Mouse (Mus musculus): ENCODE measurements at regions not wholly inside any gene's neighbourhood (a gene's known extent, or its start where the extent isn't known, plus 50 kb on each side); places are given as distances from the start of the nearest gene placed in this dataset.

DNA sequence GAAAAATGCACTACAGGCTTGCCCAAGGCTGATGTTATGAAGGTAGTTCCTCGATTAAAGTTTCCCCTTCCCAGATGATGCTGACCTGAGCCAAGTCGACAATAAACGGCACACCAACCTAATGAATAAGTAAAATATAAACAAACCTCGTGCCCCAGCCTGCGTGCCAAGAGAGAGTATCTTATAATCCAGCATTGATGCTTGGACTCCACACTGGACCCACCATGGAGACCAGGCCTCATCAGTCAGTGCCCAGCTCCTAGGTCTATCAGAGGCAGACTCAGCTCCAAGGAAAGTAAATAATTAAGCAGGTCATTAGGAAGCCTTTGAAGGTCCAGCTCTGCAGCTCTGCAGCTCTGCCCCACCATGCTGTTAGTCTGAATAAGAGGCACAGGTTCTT is 187.3 kb upstream of the Prox1 start:
- no peak for TF ChIP-seq NANOG (IDR thresholded peaks at IDR 0.05; ENCODE audit: borderline replicate concordance, low read length)
- TF ChIP-seq CTCF (conservative IDR thresholded peaks at IDR 0.05; ENCODE audit: low read length) = no peak
- no peak for TF ChIP-seq POU5F1 (IDR thresholded peaks at IDR 0.05; ENCODE audit: borderline replicate concordance, low read length)
- H3K4me1 ChIP-seq (replicated peaks; ENCODE audit: low read depth, low read length) = peaks cover 4% of the 10 kb centered on the region
- no peaks in the 10 kb centered on the region for H3K9me3 ChIP-seq (ENCODE audit: low read length)
- H3K27me3 ChIP-seq (ENCODE audit: insufficient read depth, low read length) = 0 out of 2 replicates have a peak, but pooled peaks cover 4% of the 10 kb centered on the region
- H3K4me3 ChIP-seq (replicated peaks; ENCODE audit: low read length) = no peak overlapping the region
- no peaks in the 10 kb centered on the region for H3K36me3 ChIP-seq (ENCODE audit: insufficient read depth, low read length)

DNA sequence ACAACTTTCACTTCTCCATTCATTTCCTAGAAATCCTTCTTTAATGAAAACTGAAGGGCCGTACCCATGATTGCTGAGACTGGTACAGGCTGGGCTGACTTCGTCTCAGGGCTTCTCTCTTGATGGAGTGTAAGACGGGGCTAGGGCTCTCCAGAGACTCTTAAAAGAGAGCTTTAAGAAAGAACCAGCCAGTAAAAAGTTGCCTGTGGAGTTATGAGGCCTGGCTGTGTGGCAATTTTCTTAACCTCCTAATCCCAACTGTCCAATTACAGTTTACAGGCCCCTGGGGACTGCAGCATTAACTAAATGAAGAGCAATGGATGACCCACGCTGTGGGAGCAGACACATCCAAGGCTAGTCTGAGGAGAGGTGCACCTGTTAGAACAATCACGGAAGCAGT is 177.1 kb upstream of the Prox1 start:
- Histone ChIP-seq H3K4me3 (replicated peaks; ENCODE audit: low read length) (no peak overlapping the region), H3K9me3 (ENCODE audit: low read length) (no peaks in the 10 kb centered on the region), H3K27me3 (ENCODE audit: insufficient read depth, low read length) (peaks cover 5% of the 10 kb centered on the region; the same call in 1 of the 2 replicates), H3K36me3 (ENCODE audit: insufficient read depth, low read length) (no peaks in the 10 kb centered on the region), H3K4me1 (replicated peaks; ENCODE audit: low read depth, low read length) (0 out of 2 replicates have a peak, but pooled peaks cover 3% of the 10 kb centered on the region)
- no peak for TF ChIP-seq POU5F1 (IDR thresholded peaks at IDR 0.05; ENCODE audit: borderline replicate concordance, low read length)
- no peak for TF ChIP-seq NANOG (IDR thresholded peaks at IDR 0.05; ENCODE audit: borderline replicate concordance, low read length)
- no peak for TF ChIP-seq CTCF (conservative IDR thresholded peaks at IDR 0.05; ENCODE audit: low read length)

DNA sequence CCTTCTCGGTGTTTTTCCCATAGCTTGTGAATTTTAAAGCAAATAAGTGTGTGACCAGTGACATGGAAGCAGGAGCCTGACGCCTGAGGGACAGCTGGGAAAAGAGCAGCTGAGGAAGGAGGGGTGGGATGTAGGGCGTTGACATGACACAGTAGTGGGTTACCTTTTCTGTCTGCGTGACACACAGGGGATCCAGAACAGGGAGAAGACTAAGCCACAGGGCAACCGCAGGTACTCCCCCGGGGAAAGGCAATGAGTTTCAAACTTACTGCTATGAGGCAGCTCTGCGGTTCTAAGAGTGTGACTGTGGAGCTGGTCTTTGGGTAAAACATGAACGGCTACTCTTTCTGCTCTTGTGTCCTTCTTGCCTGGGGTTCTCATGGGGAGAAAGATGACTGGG is 170.2 kb upstream of the Prox1 start:
- Histone ChIP-seq H3K9me3 (ENCODE audit: low read length) (peaks cover 20% of the 10 kb centered on the region), H3K27me3 (ENCODE audit: insufficient read depth, low read length) (peaks cover 2% of the 10 kb centered on the region), H3K4me1 (replicated peaks; ENCODE audit: low read depth, low read length) (0 out of 2 replicates have a peak, but pooled peaks cover 3% of the 10 kb centered on the region), H3K4me3 (replicated peaks; ENCODE audit: low read length) (no peak overlapping the region), H3K36me3 (ENCODE audit: insufficient read depth, low read length) (no peaks in the 10 kb centered on the region)
- TF ChIP-seq CTCF (conservative IDR thresholded peaks at IDR 0.05; ENCODE audit: low read length) = no peak
- TF ChIP-seq POU5F1 (IDR thresholded peaks at IDR 0.05; ENCODE audit: borderline replicate concordance, low read length) = no peak
- no peak for TF ChIP-seq NANOG (IDR thresholded peaks at IDR 0.05; ENCODE audit: borderline replicate concordance, low read length)

DNA sequence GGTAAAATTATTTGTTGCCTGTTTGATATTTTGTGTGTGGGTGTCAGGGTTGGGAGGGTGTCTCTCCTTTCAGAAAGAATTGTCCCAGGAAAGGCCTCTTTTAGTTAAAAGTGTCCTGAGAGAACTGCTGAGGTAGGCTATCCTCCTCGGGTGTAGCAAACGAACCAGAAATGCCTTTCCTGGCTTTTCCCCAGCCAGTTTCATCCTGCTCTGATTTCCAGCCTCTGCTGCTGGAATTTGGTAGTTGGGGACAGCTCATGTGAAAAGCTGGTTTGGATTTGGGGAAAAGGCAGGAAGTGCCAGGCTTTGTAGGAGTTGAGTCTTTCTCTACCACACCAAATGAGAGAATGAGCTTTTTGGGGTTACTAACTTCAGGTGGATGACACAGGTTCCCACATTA is 164.0 kb upstream of the Prox1 start:
- H3K4me3 ChIP-seq (replicated peaks; ENCODE audit: low read length) = no peak overlapping the region
- H3K36me3 ChIP-seq (ENCODE audit: insufficient read depth, low read length) = no peaks in the 10 kb centered on the region
- H3K27me3 ChIP-seq (ENCODE audit: insufficient read depth, low read length) = peaks cover 8% of the 10 kb centered on the region; the same call in 1 of the 2 replicates
- H3K4me1 ChIP-seq (replicated peaks; ENCODE audit: low read depth, low read length) = no peaks in the 10 kb centered on the region
- no peak for TF ChIP-seq POU5F1 (IDR thresholded peaks at IDR 0.05; ENCODE audit: borderline replicate concordance, low read length)
- TF ChIP-seq NANOG (IDR thresholded peaks at IDR 0.05; ENCODE audit: borderline replicate concordance, low read length) = no peak
- TF ChIP-seq CTCF (conservative IDR thresholded peaks at IDR 0.05; ENCODE audit: low read length) = no peak
- peaks cover 42% of the 10 kb centered on the region for H3K9me3 ChIP-seq (ENCODE audit: low read length)

DNA sequence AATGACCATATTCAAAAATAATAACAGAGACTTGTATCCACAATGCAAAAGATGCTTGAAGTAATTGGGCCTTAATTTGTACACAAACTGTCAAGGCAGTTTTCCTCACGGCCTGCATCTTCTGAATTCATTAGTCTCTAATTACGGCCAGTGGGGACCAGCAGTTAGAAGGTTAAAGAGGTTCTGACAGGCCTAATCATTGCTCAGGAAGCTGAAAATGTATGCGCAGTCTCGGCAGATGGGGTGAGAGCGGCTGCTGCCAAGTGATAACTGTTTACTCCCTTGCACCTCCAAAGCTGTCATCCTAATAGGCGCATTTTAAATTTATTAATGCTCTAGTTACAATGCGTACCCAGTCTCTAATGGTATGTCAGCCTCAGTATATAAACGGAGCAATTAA is 163.5 kb upstream of the Prox1 start:
- no peaks in the 10 kb centered on the region for H3K4me1 ChIP-seq (replicated peaks; ENCODE audit: low read depth, low read length)
- H3K27me3 ChIP-seq (ENCODE audit: insufficient read depth, low read length) = peaks cover 8% of the 10 kb centered on the region; the same call in 1 of the 2 replicates
- TF ChIP-seq CTCF (conservative IDR thresholded peaks at IDR 0.05; ENCODE audit: low read length) (no peak), POU5F1 (IDR thresholded peaks at IDR 0.05; ENCODE audit: borderline replicate concordance, low read length) (no peak), NANOG (IDR thresholded peaks at IDR 0.05; ENCODE audit: borderline replicate concordance, low read length) (no peak)
- no peaks in the 10 kb centered on the region for H3K36me3 ChIP-seq (ENCODE audit: insufficient read depth, low read length)
- H3K4me3 ChIP-seq (replicated peaks; ENCODE audit: low read length) = no peak overlapping the region
- H3K9me3 ChIP-seq (ENCODE audit: low read length) = peaks cover 42% of the 10 kb centered on the region

DNA sequence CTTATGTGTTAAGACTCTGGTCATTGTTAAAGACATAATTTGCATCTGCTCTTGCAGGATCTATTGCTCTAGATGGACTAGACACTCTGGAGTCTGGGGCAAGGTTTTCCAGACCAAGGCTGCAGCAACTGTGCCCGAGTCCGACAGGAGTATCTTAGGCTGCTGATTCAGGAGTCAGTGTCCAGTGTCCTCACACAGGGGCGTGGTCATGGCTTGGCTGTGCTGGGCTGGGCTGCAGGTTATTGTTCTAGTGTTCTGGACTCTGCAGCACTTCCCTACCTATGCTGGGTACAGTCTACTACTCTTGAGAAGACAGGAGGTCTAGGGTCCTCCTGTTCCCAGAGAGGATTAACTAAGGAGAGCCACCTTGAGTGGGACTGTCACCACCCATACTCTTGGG is 161.5 kb upstream of the Prox1 start:
- H3K4me3 ChIP-seq (replicated peaks; ENCODE audit: low read length) = no peak overlapping the region
- no peaks in the 10 kb centered on the region for H3K36me3 ChIP-seq (ENCODE audit: insufficient read depth, low read length)
- H3K9me3 ChIP-seq (ENCODE audit: low read length) = peaks cover 31% of the 10 kb centered on the region
- peaks cover 8% of the 10 kb centered on the region; the same call in 1 of the 2 replicates for H3K27me3 ChIP-seq (ENCODE audit: insufficient read depth, low read length)
- TF ChIP-seq CTCF (conservative IDR thresholded peaks at IDR 0.05; ENCODE audit: low read length) = no peak
- no peak for TF ChIP-seq NANOG (IDR thresholded peaks at IDR 0.05; ENCODE audit: borderline replicate concordance, low read length)
- no peak for TF ChIP-seq POU5F1 (IDR thresholded peaks at IDR 0.05; ENCODE audit: borderline replicate concordance, low read length)
- H3K4me1 ChIP-seq (replicated peaks; ENCODE audit: low read depth, low read length) = no peaks in the 10 kb centered on the region

DNA sequence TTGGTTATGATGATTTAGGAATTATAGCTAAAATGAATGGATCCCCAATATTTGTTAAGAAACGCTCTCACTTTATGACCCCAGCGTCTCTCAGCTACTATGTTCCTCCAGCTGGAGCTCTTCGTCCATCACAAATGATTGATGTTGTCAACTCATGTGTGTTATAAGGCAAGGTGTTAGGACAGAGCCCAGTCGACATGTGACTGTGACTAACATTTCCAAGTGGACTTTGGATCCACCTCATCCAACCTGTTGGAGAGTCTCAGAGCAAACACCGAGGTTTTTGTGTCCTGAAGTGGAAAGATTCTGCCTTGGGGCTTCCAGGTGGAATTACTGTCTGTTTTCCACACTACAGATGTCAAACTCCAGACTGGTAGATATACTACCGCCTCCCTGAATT is 154.0 kb upstream of the Prox1 start:
- H3K4me3 ChIP-seq (replicated peaks; ENCODE audit: low read length) = no peak overlapping the region
- H3K9me3 ChIP-seq (ENCODE audit: low read length) = no peaks in the 10 kb centered on the region
- H3K27me3 ChIP-seq (ENCODE audit: insufficient read depth, low read length) = no peaks in the 10 kb centered on the region
- TF ChIP-seq POU5F1 (IDR thresholded peaks at IDR 0.05; ENCODE audit: borderline replicate concordance, low read length) (no peak), CTCF (conservative IDR thresholded peaks at IDR 0.05; ENCODE audit: low read length) (no peak), NANOG (IDR thresholded peaks at IDR 0.05; ENCODE audit: borderline replicate concordance, low read length) (no peak)
- no peaks in the 10 kb centered on the region for H3K4me1 ChIP-seq (replicated peaks; ENCODE audit: low read depth, low read length)
- H3K36me3 ChIP-seq (ENCODE audit: insufficient read depth, low read length) = no peaks in the 10 kb centered on the region

DNA sequence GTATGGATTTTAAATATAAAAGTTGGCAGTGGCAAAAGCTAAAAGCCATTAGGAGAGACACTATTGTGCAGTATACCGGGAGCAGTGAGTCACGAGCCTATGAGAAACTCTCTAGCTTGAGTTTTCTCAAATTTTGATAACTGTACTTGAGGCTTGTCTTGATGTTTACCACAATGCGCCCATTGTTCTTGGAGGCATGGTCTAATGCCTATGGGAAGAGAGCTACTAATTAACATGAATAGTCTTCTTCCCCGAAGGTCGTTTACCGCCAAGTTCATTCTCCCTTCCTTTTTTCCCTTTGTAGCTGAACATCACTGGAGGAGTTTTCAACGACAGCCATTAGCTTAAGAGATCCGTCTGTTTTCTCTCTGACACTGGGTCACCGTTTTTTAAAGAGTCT is 153.2 kb upstream of the Prox1 start:
- H3K36me3 ChIP-seq (ENCODE audit: insufficient read depth, low read length) = no peaks in the 10 kb centered on the region
- H3K4me3 ChIP-seq (replicated peaks; ENCODE audit: low read length) = no peak overlapping the region
- H3K27me3 ChIP-seq (ENCODE audit: insufficient read depth, low read length) = no peaks in the 10 kb centered on the region
- TF ChIP-seq NANOG (IDR thresholded peaks at IDR 0.05; ENCODE audit: borderline replicate concordance, low read length) = peak; percentile 14; the same call in 1 of the 2 replicates
- TF ChIP-seq CTCF (conservative IDR thresholded peaks at IDR 0.05; ENCODE audit: low read length) = no peak
- H3K9me3 ChIP-seq (ENCODE audit: low read length) = no peaks in the 10 kb centered on the region
- no peaks in the 10 kb centered on the region for H3K4me1 ChIP-seq (replicated peaks; ENCODE audit: low read depth, low read length)

DNA sequence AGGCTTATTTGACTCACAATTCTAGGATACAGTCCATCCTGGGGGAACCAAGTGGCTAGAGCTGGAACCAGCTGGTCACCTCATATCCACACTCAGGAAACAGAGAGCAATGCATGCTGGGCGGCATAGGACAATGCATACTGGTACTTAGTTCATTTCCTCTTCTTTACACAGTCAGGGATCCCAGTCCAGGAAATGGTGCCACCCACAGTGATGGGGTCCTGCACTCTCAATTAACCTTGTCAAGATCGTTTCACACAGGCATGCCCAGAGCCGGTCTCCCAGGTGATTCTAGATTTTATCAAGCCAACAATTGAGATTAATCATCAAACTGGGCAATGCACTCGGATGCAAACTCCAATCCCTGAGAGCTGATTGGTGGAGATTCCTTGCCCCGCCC is 145.7 kb upstream of the Prox1 start:
- TF ChIP-seq CTCF (conservative IDR thresholded peaks at IDR 0.05; ENCODE audit: low read length) (no peak), NANOG (IDR thresholded peaks at IDR 0.05; ENCODE audit: borderline replicate concordance, low read length) (no peak; the same call in 1 of the 2 replicates), POU5F1 (IDR thresholded peaks at IDR 0.05; ENCODE audit: borderline replicate concordance, low read length) (no peak)

More for the DNA sequence above, 145.7 kb upstream of the Prox1 start:
- H3K36me3 ChIP-seq (ENCODE audit: insufficient read depth, low read length) = no peaks in the 10 kb centered on the region
- peaks cover 6% of the 10 kb centered on the region; the same call in 1 of the 2 replicates for H3K4me1 ChIP-seq (replicated peaks; ENCODE audit: low read depth, low read length)
- H3K9me3 ChIP-seq (ENCODE audit: low read length) = no peaks in the 10 kb centered on the region
- no peaks in the 10 kb centered on the region for H3K27me3 ChIP-seq (ENCODE audit: insufficient read depth, low read length)
- H3K4me3 ChIP-seq (replicated peaks; ENCODE audit: low read length) = 0 out of 2 replicates have a peak overlapping the region, but pooled peaks have one; percentile 26

Data from E14TG2a.4 (cell line).